Mouse (Mus musculus) liver, adult 2 months (tissue): Measurements from ENCODE around the gene Wdr1.

Experiments used
- CTCF ChIP-seq: fragments of 200-500 bp; IDR thresholded peaks from 2 replicates; pipeline ENCODE4 v1.5.1; 2011; ENCODE audit warnings: low read depth, low read length, control low read depth
- POLR2A ChIP-seq: fragments of 200-500 bp; IDR thresholded peaks from 2 replicates; pipeline ENCODE4 v1.6.1; 2011; ENCODE audit warnings: low read length, control low read depth; ENCODE audit not compliant: insufficient read depth; ENCODE audit errors: extremely low read depth

- TF ChIP-seq POLR2A (no peak), CTCF (no peak)
These were observed 18.3 kb downstream of the Wdr1 start for GRCm38 (mm10) chr5:38544423-38545415.
